20 mouse cellular contexts compared by ENCODE assay signal in the genomic region with DNA sequence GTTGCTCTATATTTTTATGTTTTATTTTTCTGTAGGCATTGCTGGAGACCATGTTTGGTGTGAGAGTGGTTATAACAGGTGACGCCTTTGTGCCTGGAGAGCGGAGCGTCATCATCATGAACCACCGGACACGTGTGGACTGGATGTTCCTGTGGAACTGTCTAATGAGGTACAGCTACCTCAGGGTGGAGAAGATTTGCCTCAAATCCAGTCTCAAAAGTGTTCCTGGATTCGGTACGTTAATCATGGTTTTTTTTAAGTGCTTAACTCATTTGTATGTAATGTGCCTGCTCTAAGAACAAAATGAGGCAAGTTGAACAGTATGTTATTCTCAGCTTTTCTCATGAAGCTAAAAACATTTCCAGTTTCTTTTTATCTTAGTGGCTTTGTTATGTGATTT.
"Had no signal": no experiment of that assay in that cellular context is flagged by ENCODE, and none has a peak within 500 bp of the region (broad histone marks: within the 10 kb centered on the region; RNA-seq: fewer than 3 reads in every experiment).

No protein-coding gene starts in this region.

- DNase-seq: kidney, adult 9 months; kidney, postnatal 36 days; layer of hippocampus, adult 9-11 months; layer of hippocampus, postnatal 36 days; liver; liver, embryonic 13.5 days; liver, postnatal 0 days; lung, postnatal 14 days; right cerebral cortex, postnatal 4 days; spleen, adult 18-20 months; thymus, adult 18-20 months; thymus, postnatal 36 days had no signal

- H3K9ac ChIP-seq: limb, embryonic 12.5 days; liver, embryonic 13.5 days; liver, postnatal 0 days; lung, embryonic 15.5 days; midbrain, embryonic 12.5 days; neural tube, embryonic 12.5 days had no signal

- ATAC-seq: intestine, embryonic 16.5 days; liver, postnatal 0 days had no signal

- H3K4me1 ChIP-seq: midbrain, embryonic 12.5 days had no signal

- H3K36me3 ChIP-seq: liver, embryonic 13.5 days; neural tube, embryonic 12.5 days had no signal

- H3K27me3 ChIP-seq: limb, embryonic 12.5 days; liver, embryonic 13.5 days; lung, embryonic 15.5 days; megakaryocyte, embryonic 14.5 days; midbrain, embryonic 12.5 days; neural tube, embryonic 12.5 days had no signal

- H3K9me3 ChIP-seq: limb, embryonic 12.5 days; liver, embryonic 13.5 days; lung, embryonic 15.5 days; megakaryocyte, embryonic 14.5 days; midbrain, embryonic 12.5 days; neural tube, embryonic 12.5 days had no signal

- H3K4me3 ChIP-seq: limb, embryonic 12.5 days; liver, embryonic 13.5 days; lung, embryonic 15.5 days; megakaryocyte, embryonic 14.5 days; midbrain, embryonic 12.5 days; neural tube, embryonic 12.5 days had no signal

- H3K27ac ChIP-seq: kidney, postnatal 0 days; limb, embryonic 12.5 days; liver, embryonic 13.5 days; lung, embryonic 15.5 days; macrophage; midbrain, embryonic 12.5 days; neural tube, embryonic 12.5 days had no signal

- H3K4me2 ChIP-seq: limb, embryonic 12.5 days; liver, embryonic 13.5 days; lung, embryonic 15.5 days; midbrain, embryonic 12.5 days; neural tube, embryonic 12.5 days had no signal
